In the genomic region with DNA sequence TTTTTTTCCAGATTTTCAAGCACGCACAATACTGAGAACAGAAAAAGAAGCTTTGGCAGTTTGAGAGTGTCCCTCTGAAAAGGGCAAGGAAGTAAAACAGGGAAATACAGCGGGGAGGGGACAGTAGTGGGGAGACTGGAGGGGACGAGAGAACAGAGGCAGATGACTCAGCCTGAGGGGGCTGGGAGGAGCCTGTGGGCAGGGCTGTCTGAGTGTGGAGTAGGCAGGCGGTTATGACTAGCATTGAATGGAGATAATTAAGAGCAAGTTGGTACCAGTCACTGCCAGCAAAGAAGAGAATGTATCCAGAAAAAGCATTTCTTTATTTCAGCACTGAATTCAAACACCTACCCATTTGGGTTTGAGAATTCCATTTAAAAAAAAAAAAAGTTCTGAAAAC, we compare ENCODE assay signal across 10 mouse cellular contexts.
DNase-seq lines count a peak whose midpoint lies in the region; TF ChIP-seq lines count a peak whose summit lies in the region.
"Had no signal": no experiment of that assay in that cellular context is flagged by ENCODE, and none has a peak within 500 bp of the region (broad histone marks: within the 10 kb centered on the region; RNA-seq: fewer than 3 reads in every experiment).

No protein-coding gene starts in this region.

- TF ChIP-seq EP300 in heart, adult 2 months (IDR thresholded peaks at IDR 0.05; ENCODE audit: insufficient read depth, low read depth, low read length) = no peak

- TF ChIP-seq CTCF in heart, adult 2 months (IDR thresholded peaks at IDR 0.05) = no peak
- TF ChIP-seq CTCF in olfactory bulb, adult 2 months (IDR thresholded peaks at IDR 0.05; ENCODE audit: insufficient read depth, low read depth, low read length) = no peak

- intact Hi-C loops in heart, adult 2 months (cut with DNase I) = no loop called here
- intact Hi-C loops in heart, postnatal 25 days (cut with DNase I) = no loop called here

- WGBS in heart, adult 2 months = 33% methylated on average over 4 of the region's 4 CpGs
- WGBS in olfactory bulb, adult 2 months = 8% methylated on average over 4 of the region's 4 CpGs

- H3K36me3 ChIP-seq in heart, adult 2 months (ENCODE audit: control insufficient read depth, insufficient read depth, low read length) = no peaks in the 10 kb centered on the region
- H3K36me3 ChIP-seq: liver, embryonic 15.5 days had no signal

- H3K4me3 ChIP-seq in heart, adult 2 months = no peak overlapping the region
- no peak overlapping the region for H3K4me3 ChIP-seq in olfactory bulb, adult 2 months (ENCODE audit: insufficient read depth, low read depth, low read length)
- H3K4me3 ChIP-seq: erythroblast, embryonic 14.5 days; liver, embryonic 15.5 days had no signal

- no peaks in the 10 kb centered on the region for H3K79me2 ChIP-seq in heart, adult 2 months (replicated peaks; ENCODE audit: control insufficient read depth, insufficient read depth, low read length)

- no peak overlapping the region for H3K27ac ChIP-seq in heart, adult 2 months
- peak overlapping the region; percentile 66; the same call in 1 of the 2 replicates for H3K27ac ChIP-seq in olfactory bulb, adult 2 months (ENCODE audit: insufficient read depth, low read depth, low read length)
- H3K27ac ChIP-seq: liver, embryonic 15.5 days had no signal

- H3K4me1 ChIP-seq in heart, adult 2 months (ENCODE audit: control insufficient read depth, insufficient read depth, low read length) = no peaks in the 10 kb centered on the region
- peaks cover 10% of the 10 kb centered on the region; the same call in 1 of the 2 replicates for H3K4me1 ChIP-seq in olfactory bulb, adult 2 months (ENCODE audit: control insufficient read depth, insufficient read depth, low read length)
- H3K4me1 ChIP-seq: liver, embryonic 15.5 days had no signal

- DNase-seq in heart, adult 2 months = peak; percentile 27 to 31
- DNase-seq in heart, postnatal 25 days (ENCODE audit: low spot score) = no peak
- peak; percentile 12 for DNase-seq in urinary bladder, postnatal 25 days (ENCODE audit: low spot score)
- DNase-seq in urinary bladder, postnatal 4 days (ENCODE audit: low spot score in 2 of 2) = no peak
- DNase-seq in layer of hippocampus, adult 11-12 months (ENCODE audit: low spot score) = peak; percentile 49
- no peak for DNase-seq in yolk sac, embryonic 10.5 days (ENCODE audit: low spot score)
- DNase-seq in thymus, postnatal 14 days = no peak

- no peak for TF ChIP-seq POLR2A in heart, adult 2 months (IDR thresholded peaks at IDR 0.05; ENCODE audit: insufficient read depth, low read depth, low read length)
- no peak for TF ChIP-seq POLR2A in olfactory bulb, adult 2 months (IDR thresholded peaks at IDR 0.05; ENCODE audit: insufficient read depth, low read depth, low read length)

- no peaks in the 10 kb centered on the region for H3K27me3 ChIP-seq in heart, adult 2 months (ENCODE audit: control insufficient read depth, insufficient read depth, low read length)
- H3K27me3 ChIP-seq: liver, embryonic 15.5 days had no signal

- no peak overlapping the region for H3K9ac ChIP-seq in heart, adult 2 months (ENCODE audit: low read depth, low read length)
- H3K9ac ChIP-seq: liver, embryonic 15.5 days had no signal

Comparison
In these comparisons a context has a peak if more than half of its experiments do, and no peak if none do; other contexts are left out.
1. DNase-seq: peak in heart, adult 2 months (2 of 2), urinary bladder, postnatal 25 days (single experiment) and layer of hippocampus, adult 11-12 months (single experiment); none in heart, postnatal 25 days (single experiment), urinary bladder, postnatal 4 days (0 of 2), yolk sac, embryonic 10.5 days (single experiment) and thymus, postnatal 14 days (single experiment).